ENCODE assay signal across 10 mouse cellular contexts in genomic region chr16:30096475-30096874, GRCm38 (mm10). TPM values are rescaled to one million over a fixed set of nuclear protein-coding genes. Genes with fewer than 3 reads are reported as not detected.
DNase-seq lines count a peak whose midpoint lies in the region; ATAC-seq and TF ChIP-seq lines count a peak whose summit lies in the region.
"Had no signal": no experiment of that assay in that cellular context is flagged by ENCODE, and none has a peak within 500 bp of the region (broad histone marks: within the 10 kb centered on the region; RNA-seq: fewer than 3 reads in every experiment).

No protein-coding gene starts in this region.

- no peak overlapping the region for H3K4me2 ChIP-seq in forebrain, postnatal 0 days (ENCODE audit: low read depth)
- H3K4me2 ChIP-seq in forebrain, embryonic 13.5 days = no peak overlapping the region
- peak overlapping the region; percentile 36 for H3K4me2 ChIP-seq in lung, embryonic 14.5 days
- 0 out of 2 replicates have a peak overlapping the region, but pooled peaks have one; percentile 13 for H3K4me2 ChIP-seq in intestine, postnatal 0 days (replicated peaks; ENCODE audit: low read depth)
- H3K4me2 ChIP-seq in stomach, embryonic 16.5 days (ENCODE audit: low read depth, low read length) = peak overlapping the region; percentile 32; the same call in 1 of the 2 replicates
- H3K4me2 ChIP-seq in hindbrain, embryonic 13.5 days = no peak overlapping the region
- H3K4me2 ChIP-seq: liver, embryonic 13.5 days had no signal

- no peak overlapping the region for H3K9ac ChIP-seq in forebrain, postnatal 0 days
- no peak overlapping the region for H3K9ac ChIP-seq in forebrain, embryonic 13.5 days
- H3K9ac ChIP-seq in lung, embryonic 14.5 days = no peak overlapping the region
- no peak overlapping the region for H3K9ac ChIP-seq in intestine, postnatal 0 days (ENCODE audit: low read depth, low read length)
- H3K9ac ChIP-seq in stomach, embryonic 16.5 days (ENCODE audit: low read length) = no peak overlapping the region
- H3K9ac ChIP-seq in hindbrain, embryonic 13.5 days = no peak overlapping the region
- H3K9ac ChIP-seq: liver, embryonic 13.5 days had no signal

- TF ChIP-seq CTCF in forebrain, postnatal 0 days (IDR thresholded peaks at IDR 0.05; ENCODE audit: low read depth) = no peak
- TF ChIP-seq CTCF in lung, embryonic 14.5 days (IDR thresholded peaks at IDR 0.05; ENCODE audit: low read depth) = no peak
- TF ChIP-seq CTCF in lung, adult 2 months (IDR thresholded peaks at IDR 0.05; ENCODE audit: insufficient read depth, low read length) = no peak
- no peak for TF ChIP-seq CTCF in intestine, postnatal 0 days (IDR thresholded peaks at IDR 0.05; ENCODE audit: low read depth)

- no peak for TF ChIP-seq POLR2A in lung, adult 2 months (IDR thresholded peaks at IDR 0.05; ENCODE audit: borderline replicate concordance, extremely low read depth, low read depth, low read length)

- no peaks in the 10 kb centered on the region for H3K4me1 ChIP-seq in forebrain, postnatal 0 days (ENCODE audit: insufficient read depth)
- peaks cover 2% of the 10 kb centered on the region; the same call in 1 of the 2 replicates for H3K4me1 ChIP-seq in forebrain, embryonic 13.5 days
- H3K4me1 ChIP-seq in lung, embryonic 14.5 days (ENCODE audit: insufficient read depth) = peaks cover 13% of the 10 kb centered on the region
- H3K4me1 ChIP-seq in lung, adult 2 months (ENCODE audit: control insufficient read depth, insufficient read depth, low read length) = no peaks in the 10 kb centered on the region; the same call in 1 of the 2 replicates
- H3K4me1 ChIP-seq in intestine, postnatal 0 days (replicated peaks; ENCODE audit: control insufficient read depth, insufficient read depth, low read length) = no peaks in the 10 kb centered on the region
- H3K4me1 ChIP-seq in stomach, embryonic 16.5 days (ENCODE audit: control insufficient read depth, insufficient read depth, low read length) = peaks cover 12% of the 10 kb centered on the region
- peaks cover 6% of the 10 kb centered on the region; the same call in 1 of the 2 replicates for H3K4me1 ChIP-seq in hindbrain, embryonic 13.5 days (replicated peaks)
- H3K4me1 ChIP-seq: liver, embryonic 13.5 days had no signal

- H3K27me3 ChIP-seq in forebrain, postnatal 0 days (ENCODE audit: insufficient read depth, low read length) = no peaks in the 10 kb centered on the region
- peaks cover 4% of the 10 kb centered on the region; the same call in 1 of the 2 replicates for H3K27me3 ChIP-seq in forebrain, embryonic 13.5 days
- no peaks in the 10 kb centered on the region for H3K27me3 ChIP-seq in lung, embryonic 14.5 days (ENCODE audit: insufficient read depth, low read length)
- H3K27me3 ChIP-seq in intestine, postnatal 0 days (replicated peaks; ENCODE audit: control insufficient read depth, insufficient read depth, low read length) = no peaks in the 10 kb centered on the region
- no peaks in the 10 kb centered on the region for H3K27me3 ChIP-seq in stomach, embryonic 16.5 days (ENCODE audit: control insufficient read depth, insufficient read depth, low read length)
- peaks cover 68% of the 10 kb centered on the region for H3K27me3 ChIP-seq in hindbrain, embryonic 13.5 days

- H3K36me3 ChIP-seq in forebrain, postnatal 0 days (ENCODE audit: insufficient read depth) = no peaks in the 10 kb centered on the region
- H3K36me3 ChIP-seq in forebrain, embryonic 13.5 days (ENCODE audit: poor library complexity, severe bottlenecking) = no peaks in the 10 kb centered on the region
- H3K36me3 ChIP-seq in lung, embryonic 14.5 days (ENCODE audit: insufficient read depth) = no peaks in the 10 kb centered on the region
- H3K36me3 ChIP-seq in intestine, postnatal 0 days (ENCODE audit: control insufficient read depth, insufficient read depth) = no peaks in the 10 kb centered on the region
- no peaks in the 10 kb centered on the region for H3K36me3 ChIP-seq in stomach, embryonic 16.5 days (ENCODE audit: control insufficient read depth, insufficient read depth, low read length)
- no peaks in the 10 kb centered on the region for H3K36me3 ChIP-seq in hindbrain, embryonic 13.5 days
- H3K36me3 ChIP-seq: liver, embryonic 13.5 days had no signal

- no peaks in the 10 kb centered on the region for H3K9me3 ChIP-seq in forebrain, postnatal 0 days (ENCODE audit: low read length)
- H3K9me3 ChIP-seq in forebrain, embryonic 13.5 days (replicated peaks) = no peaks in the 10 kb centered on the region
- H3K9me3 ChIP-seq in lung, embryonic 14.5 days (ENCODE audit: low read depth, low read length) = no peaks in the 10 kb centered on the region
- no peaks in the 10 kb centered on the region for H3K9me3 ChIP-seq in intestine, postnatal 0 days (ENCODE audit: control insufficient read depth)
- no peaks in the 10 kb centered on the region for H3K9me3 ChIP-seq in stomach, embryonic 16.5 days (replicated peaks; ENCODE audit: control insufficient read depth, low read length)
- H3K9me3 ChIP-seq in hindbrain, embryonic 13.5 days = no peaks in the 10 kb centered on the region
- H3K9me3 ChIP-seq: liver, embryonic 13.5 days had no signal

- peak; percentile 11 for DNase-seq in forebrain, postnatal 0 days
- peak; percentile 93 for DNase-seq in lung, embryonic 14.5 days
- DNase-seq in lung, adult 2 months = no peak
- DNase-seq in urinary bladder, adult 18-20 months (ENCODE audit: low spot score in 2 of 2) = no peak
- DNase-seq: cerebellum, postnatal 36 days; liver, embryonic 13.5 days had no signal

- ATAC-seq in forebrain, postnatal 0 days = no peak
- no peak for ATAC-seq in forebrain, embryonic 13.5 days
- ATAC-seq in lung, embryonic 14.5 days (ENCODE audit: insufficient read depth) = peak; percentile 89
- ATAC-seq in intestine, postnatal 0 days = no peak
- ATAC-seq in stomach, embryonic 16.5 days (ENCODE audit: insufficient read depth, low FRiP score) = peak; percentile 51; the same call in 1 of the 2 replicates
- ATAC-seq in hindbrain, embryonic 13.5 days (ENCODE audit: low FRiP score) = no peak

- 41% methylated on average over 7 of the region's 7 CpGs for WGBS in forebrain, postnatal 0 days
- 61% methylated on average over 7 of the region's 7 CpGs for WGBS in forebrain, embryonic 13.5 days
- WGBS in lung, embryonic 14.5 days = 7% methylated on average over 7 of the region's 7 CpGs
- 23% methylated on average over 7 of the region's 7 CpGs for WGBS in lung, adult 2 months
- WGBS in intestine, postnatal 0 days = 40% methylated on average over 7 of the region's 7 CpGs
- WGBS in stomach, embryonic 16.5 days = 16% methylated on average over 7 of the region's 7 CpGs
- WGBS in hindbrain, embryonic 13.5 days = 54% methylated on average over 7 of the region's 7 CpGs

- no peak overlapping the region for H3K4me3 ChIP-seq in forebrain, postnatal 0 days (ENCODE audit: low read depth, low read length)
- no peak overlapping the region for H3K4me3 ChIP-seq in forebrain, embryonic 13.5 days
- H3K4me3 ChIP-seq in lung, embryonic 14.5 days (ENCODE audit: low read depth, low read length) = no peak overlapping the region
- no peak overlapping the region for H3K4me3 ChIP-seq in lung, adult 2 months (replicated peaks; ENCODE audit: extremely low read depth, low read depth, low read length)
- H3K4me3 ChIP-seq in intestine, postnatal 0 days (ENCODE audit: low read depth, low read length) = no peak overlapping the region
- H3K4me3 ChIP-seq in stomach, embryonic 16.5 days (replicated peaks; ENCODE audit: low read length) = no peak overlapping the region
- H3K4me3 ChIP-seq in hindbrain, embryonic 13.5 days = no peak overlapping the region
- H3K4me3 ChIP-seq: liver, embryonic 13.5 days had no signal

- no peak overlapping the region for H3K27ac ChIP-seq in forebrain, postnatal 0 days (ENCODE audit: low read depth, low read length)
- H3K27ac ChIP-seq in forebrain, embryonic 13.5 days = no peak overlapping the region
- H3K27ac ChIP-seq in lung, embryonic 14.5 days (ENCODE audit: low read depth) = peak overlapping the region; percentile 86
- H3K27ac ChIP-seq in intestine, postnatal 0 days (ENCODE audit: low read depth, low read length) = no peak overlapping the region
- H3K27ac ChIP-seq in stomach, embryonic 16.5 days (ENCODE audit: low read length) = peak overlapping the region; percentile 68
- H3K27ac ChIP-seq in hindbrain, embryonic 13.5 days = no peak overlapping the region
- H3K27ac ChIP-seq: liver, embryonic 13.5 days had no signal

RNA-seq across cellular contexts. Expression of gene Hes1, which starts 32.3 kb away (rescaled TPM):
- total RNA-seq in forebrain, postnatal 0 days (2014; rRNA removed) = 6.9 and 11.2 TPM in 2 replicates
- 11.2 and 13.1 TPM in 2 replicates for polyA plus RNA-seq in forebrain, postnatal 0 days (2015; fragmentation: Nextera tagmentation; extraction: Ambion mirVana)
- polyA plus RNA-seq in forebrain, embryonic 13.5 days (2015; fragmentation: Nextera tagmentation; extraction: Ambion mirVana) = 29.9 and 30.4 TPM in 2 replicates
- 52.9 and 54.0 TPM in 2 replicates for polyA plus RNA-seq in lung, embryonic 14.5 days (2014; fragmentation: Nextera tagmentation; extraction: Ambion mirVana)
- 167 and 332 TPM in 2 replicates for polyA plus RNA-seq in lung, adult 2 months (2012; rRNA removed)
- polyA plus RNA-seq in intestine, postnatal 0 days (2015; fragmentation: Nextera tagmentation; extraction: Ambion mirVana) = 44.0 and 52.9 TPM in 2 replicates
- polyA plus RNA-seq in stomach, embryonic 16.5 days (2015; fragmentation: Nextera tagmentation; extraction: Ambion mirVana) = 34.4 and 38.5 TPM in 2 replicates
- polyA plus RNA-seq in hindbrain, embryonic 13.5 days (2015; fragmentation: Nextera tagmentation; extraction: Ambion mirVana) = 14.6 and 19.1 TPM in 2 replicates

Comparison
In these comparisons a context has a peak if more than half of its experiments do, and no peak if none do; other contexts are left out.
1. DNase-seq: peak in forebrain, postnatal 0 days (single experiment) and lung, embryonic 14.5 days (single experiment); none in lung, adult 2 months (single experiment) and urinary bladder, adult 18-20 months (0 of 2).
2. ATAC-seq: peak in lung, embryonic 14.5 days (single experiment) and stomach, embryonic 16.5 days (single experiment); none in forebrain, postnatal 0 days (single experiment), forebrain, embryonic 13.5 days (single experiment), intestine, postnatal 0 days (single experiment) and hindbrain, embryonic 13.5 days (single experiment).
3. H3K27ac ChIP-seq: peak in lung, embryonic 14.5 days (single experiment) and stomach, embryonic 16.5 days (single experiment); none in forebrain, postnatal 0 days (single experiment), forebrain, embryonic 13.5 days (single experiment), intestine, postnatal 0 days (single experiment) and hindbrain, embryonic 13.5 days (single experiment).
4. H3K4me2 ChIP-seq: peak in lung, embryonic 14.5 days (single experiment), intestine, postnatal 0 days (single experiment) and stomach, embryonic 16.5 days (single experiment); none in forebrain, postnatal 0 days (single experiment), forebrain, embryonic 13.5 days (single experiment) and hindbrain, embryonic 13.5 days (single experiment).